Mouse (Mus musculus): ENCODE measurements at regions not wholly inside any gene's neighbourhood (a gene's known extent, or its start where the extent isn't known, plus 50 kb on each side); places are given as distances from the start of the nearest gene placed in this dataset.

- DNase-seq (ENCODE audit: low spot score in 2 of 2): no peak
These were observed 65.8 kb downstream of the Smim10l1 start for GRCm38 (mm10) chr6:133170548-133170947.

GRCm38 (mm10) chr6:133171286-133171685, 66.6 kb downstream of the Smim10l1 start:
- DNase-seq (ENCODE audit: low spot score in 2 of 2): no peak

- DNase-seq (ENCODE audit: low spot score in 2 of 2): peak; percentile 10 to 55
These were observed 85.8 kb upstream of the 5530400C23Rik start for GRCm38 (mm10) chr6:133206173-133206572.

Small RNAs in the stretch of these regions (microRNA-seq; reads per million reads assigned to microRNA genes)
- 0 reads per million in 2 experiments for gene Gm23403
- gene Gm25019: 0 reads per million in 2 experiments

Data from layer of hippocampus, adult 8-10 months (tissue).